Mouse (Mus musculus): ENCODE data around the gene Mylk.

Gene Mylk

DNA sequence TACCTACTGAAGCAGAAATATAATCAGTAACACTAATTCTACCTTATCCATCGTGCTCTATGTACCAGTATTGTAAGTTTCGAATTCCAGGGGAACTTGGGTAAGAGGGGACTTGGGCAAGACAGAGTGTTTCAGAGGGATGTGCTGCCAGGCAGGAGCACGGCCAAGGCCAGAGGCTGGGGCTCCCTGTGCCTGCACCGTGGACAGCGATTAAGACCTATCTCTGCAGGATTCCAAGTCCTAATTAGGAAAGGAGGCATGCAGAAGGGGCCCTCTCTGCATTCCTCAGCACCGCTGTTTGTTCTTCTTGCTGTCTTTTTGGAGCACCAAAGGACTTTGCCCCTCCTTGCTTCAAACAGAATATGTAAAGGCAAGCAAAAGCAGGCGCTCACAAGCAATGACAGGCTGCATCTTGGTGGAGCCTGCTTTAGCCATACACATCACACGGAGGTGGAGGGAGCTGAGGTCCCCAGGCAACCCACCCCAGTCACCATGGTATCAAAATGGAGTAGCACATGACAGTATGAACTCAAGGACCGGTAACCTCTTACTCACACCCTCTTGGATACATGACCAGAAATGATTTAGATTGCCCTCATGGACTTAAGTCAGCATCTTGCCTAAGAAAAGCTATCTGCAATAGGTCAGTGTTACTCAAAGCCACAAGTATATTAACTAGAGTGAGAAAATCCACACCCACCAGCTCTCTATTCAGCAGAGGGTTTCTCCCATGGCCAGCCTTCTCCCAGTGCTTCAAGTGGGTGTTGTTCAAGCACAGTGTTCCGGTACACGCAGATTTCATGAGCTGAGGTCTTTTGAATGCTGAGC is 239.4 kb downstream of the Mylk start:
- DNase-seq (ENCODE audit: low spot score in 2 of 2), result no peak

DNA sequence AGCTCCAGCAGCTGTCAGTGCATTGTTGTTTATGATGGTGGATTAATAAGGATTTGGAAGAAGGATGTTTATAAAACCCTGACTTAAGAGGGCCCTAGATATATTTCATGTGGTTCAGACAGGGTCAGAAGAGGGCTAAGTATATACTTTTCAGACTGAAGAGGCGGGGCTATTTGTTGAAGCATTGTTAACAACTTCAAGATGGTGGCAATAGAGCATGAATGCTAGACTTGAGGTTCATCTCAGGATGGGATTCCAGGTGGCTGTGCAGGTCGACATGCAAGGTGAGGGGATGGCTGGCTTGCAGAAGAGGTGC is 240.0 kb downstream of the Mylk start:
- DNase-seq (ENCODE audit: low spot score in 2 of 2), result no peak

DNA sequence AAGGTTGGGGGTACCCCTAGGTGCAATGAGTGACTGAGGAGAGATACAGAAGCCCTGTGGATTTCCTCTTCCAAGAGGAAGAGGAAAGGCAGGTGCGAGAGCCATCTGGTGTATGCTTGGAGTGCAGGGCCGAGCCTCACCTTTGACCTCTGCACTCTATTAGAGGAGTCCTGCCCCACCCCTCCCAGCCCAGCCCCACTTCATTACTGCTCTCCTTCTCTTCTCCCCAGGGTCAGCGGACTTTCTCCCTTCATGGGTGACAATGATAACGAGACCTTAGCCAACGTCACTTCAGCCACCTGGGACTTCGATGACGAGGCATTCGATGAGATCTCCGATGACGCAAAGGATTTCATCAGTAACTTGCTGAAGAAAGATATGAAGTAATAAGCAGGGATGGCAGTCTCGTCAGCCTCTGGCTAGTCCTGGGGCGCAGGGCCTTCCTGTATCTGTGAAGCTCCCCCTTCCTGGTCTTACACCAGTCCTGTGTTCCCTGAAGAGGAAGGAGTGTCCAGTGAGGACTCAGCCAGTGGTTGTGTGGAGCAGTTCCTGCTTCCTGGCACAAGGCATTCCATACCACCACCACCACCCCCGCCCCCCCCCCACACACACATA is 241.3 kb downstream of the Mylk start:
- DNase-seq (ENCODE audit: low spot score in 2 of 2), result no peak

DNA sequence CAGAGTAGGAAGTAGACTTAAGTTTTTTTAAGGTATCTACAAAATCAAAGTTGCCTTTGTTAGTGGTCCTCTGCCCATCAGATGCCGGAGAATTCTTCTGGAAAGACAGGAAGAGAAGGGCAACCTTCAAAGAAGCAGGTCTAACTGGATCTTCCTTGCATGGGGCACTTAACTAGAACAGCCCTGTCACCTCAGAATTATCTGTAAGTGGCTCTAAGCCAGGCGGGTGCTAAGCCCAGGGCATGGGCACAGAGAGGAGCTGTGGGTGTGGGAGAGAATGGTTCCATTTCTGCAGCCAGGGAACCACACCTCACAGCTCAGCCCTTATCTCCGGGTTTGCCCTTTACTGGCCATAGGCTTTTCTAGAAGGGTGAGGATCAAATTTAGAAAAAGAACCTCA is 246.4 kb downstream of the Mylk start:
- DNase-seq (ENCODE audit: low spot score in 2 of 2), result no peak

DNA sequence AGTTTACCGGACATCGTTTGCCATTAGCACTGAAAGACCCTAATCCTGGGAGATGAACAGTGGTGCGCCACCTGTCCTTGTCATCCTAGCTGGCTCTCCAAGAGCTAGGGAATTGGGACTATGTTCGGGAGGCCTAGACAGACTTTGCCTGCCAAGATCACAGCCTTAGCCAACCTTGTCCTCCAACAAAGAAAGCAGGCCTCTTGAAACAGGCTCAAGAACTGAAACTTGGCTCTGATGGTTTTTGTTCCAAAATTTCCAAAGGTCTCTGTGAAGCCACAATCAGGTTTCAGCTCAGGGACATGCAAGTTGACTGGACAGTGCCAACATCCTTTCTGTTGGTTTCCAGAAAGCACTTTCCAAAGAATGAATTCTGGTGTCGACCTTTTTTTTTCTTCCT is 247.8 kb downstream of the Mylk start:
- no peak for DNase-seq (ENCODE audit: low spot score in 2 of 2)

DNA sequence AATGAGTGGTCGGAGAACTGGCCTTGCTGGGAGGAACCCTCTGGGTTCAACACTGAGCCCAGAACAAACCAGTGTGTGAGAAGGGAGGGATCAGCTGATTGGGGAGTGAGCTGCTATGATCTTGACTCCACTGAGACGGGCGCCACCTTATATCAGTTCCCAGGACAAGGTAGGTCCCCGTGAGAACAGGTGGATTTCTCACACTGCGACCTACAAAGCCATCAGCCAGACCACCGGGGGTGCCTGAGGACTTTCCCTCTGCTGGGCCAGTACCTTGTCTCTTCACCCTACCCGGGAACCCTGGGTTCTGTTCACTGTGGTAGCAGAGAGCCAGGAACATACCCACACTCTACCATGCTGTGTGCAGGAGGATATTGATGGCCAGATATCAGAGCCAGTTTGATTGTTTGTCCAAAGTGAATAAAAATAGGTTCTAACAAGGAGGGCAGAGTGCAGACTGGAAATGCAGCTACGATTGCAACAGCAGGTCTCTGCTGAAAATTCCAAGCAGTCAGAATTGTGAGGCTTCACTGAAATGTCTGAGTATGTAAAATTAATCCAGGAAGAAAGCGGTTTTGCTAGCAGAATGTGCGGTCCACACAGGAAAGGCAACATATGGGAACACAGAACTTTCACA is 248.8 kb downstream of the Mylk start:
- no peak for DNase-seq (ENCODE audit: low spot score in 2 of 2)

DNA sequence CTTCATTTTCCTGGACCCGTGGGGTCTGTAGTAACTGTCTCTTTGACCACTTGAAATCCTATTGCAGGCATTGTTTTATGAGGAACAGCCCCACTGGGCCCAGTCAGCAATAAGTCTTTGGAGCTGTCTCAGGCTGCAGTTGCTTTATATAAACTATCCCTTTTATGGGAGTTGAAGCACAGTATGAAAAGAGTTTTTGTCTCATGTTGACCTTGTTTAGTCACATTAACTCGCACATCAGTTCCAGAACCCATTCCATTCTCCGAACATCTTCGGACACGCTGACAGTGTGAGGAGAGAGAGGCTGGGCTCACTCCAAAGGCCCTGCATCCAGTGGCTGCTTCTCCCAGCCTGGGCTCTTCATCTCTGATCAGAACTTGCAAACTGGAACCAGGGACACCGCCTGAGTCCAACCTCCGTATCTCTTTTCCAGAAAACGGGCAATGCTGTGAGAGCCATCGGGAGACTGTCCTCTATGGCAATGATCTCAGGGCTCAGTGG is 249.7 kb downstream of the Mylk start:
- DNase-seq (ENCODE audit: low spot score in 2 of 2), result no peak

DNA sequence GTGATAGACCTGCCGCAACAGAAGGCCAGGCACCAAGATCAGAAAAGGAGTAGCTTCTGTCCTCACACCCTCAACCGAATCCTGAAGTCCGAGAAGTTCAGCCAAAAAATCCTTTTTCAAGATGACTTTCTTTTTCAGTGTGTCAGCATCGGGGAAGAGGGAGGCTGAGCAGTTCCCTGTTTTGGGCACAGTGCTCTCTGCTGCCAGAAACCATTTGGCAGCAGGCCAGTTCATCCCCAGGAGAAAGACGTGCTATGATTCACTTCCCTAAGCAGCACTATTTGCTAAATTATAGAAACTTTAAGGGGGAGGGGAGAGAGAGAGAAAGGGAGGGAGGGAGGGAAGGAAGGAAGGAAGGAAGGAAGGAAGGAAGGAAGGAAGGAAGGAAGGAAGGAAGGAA is 251.1 kb downstream of the Mylk start:
- DNase-seq (ENCODE audit: low spot score in 2 of 2), result peak; percentile 44 to 72

DNA sequence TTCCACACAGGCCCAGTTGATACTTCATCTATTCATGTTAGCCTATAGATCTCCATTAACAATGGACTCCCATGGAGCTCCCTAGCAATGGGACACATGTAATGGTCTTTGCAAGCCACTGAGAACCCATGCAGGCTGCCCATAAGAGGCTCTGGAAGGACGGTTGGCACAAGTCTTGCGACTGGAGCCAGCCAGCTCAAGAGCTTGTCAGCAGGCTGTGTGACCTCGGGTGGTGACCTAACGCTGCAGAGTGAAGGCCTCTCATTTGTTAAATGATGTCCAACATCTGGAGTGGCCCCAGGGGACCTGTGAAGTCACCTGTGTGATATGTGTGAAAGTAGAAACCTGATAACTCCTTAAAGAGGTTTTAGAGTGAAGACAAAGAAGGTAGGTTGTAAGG is 252.0 kb downstream of the Mylk start:
- DNase-seq (ENCODE audit: low spot score in 2 of 2), result no peak

DNA sequence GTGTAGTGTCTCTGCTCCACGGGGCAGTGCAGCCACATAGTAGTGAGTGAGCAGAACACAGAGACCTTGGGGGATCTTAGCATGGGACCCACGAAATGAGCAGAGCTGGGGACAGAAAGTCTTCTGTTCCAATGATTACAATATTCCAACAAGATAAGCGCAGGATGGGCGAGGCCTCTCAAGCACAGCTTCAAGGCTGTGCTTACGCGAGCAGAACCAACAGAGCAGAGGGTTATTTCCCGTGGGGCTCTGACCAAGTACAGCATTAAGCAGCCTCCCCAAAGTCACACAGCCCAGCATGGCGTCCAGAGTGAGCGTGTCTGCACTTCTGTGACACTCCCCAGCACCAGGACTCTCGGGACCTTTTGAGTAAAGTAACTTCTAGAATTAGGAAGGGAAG is 252.6 kb downstream of the Mylk start:
- no peak for DNase-seq (ENCODE audit: low spot score in 2 of 2)

DNA sequence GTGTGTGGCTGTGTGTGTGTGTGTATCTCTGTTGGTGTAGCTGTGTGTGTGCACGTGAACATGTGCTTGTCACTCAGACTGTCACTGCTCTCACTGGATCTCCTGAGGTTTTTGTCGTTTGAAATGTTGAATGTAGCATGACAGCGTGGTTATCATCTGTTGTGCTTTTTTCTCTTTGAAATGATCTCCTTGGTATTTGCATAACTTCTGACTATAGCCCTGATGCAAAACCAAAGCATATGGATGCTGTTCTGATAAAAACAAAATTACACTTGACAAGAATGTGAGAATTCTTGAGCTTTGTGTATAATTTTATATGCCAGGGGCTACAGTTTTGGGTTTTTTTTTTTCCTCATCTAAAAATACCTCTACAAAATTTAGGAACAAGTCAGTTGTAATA is 254.0 kb downstream of the Mylk start:
- no peak for DNase-seq (ENCODE audit: low spot score in 2 of 2)

DNA sequence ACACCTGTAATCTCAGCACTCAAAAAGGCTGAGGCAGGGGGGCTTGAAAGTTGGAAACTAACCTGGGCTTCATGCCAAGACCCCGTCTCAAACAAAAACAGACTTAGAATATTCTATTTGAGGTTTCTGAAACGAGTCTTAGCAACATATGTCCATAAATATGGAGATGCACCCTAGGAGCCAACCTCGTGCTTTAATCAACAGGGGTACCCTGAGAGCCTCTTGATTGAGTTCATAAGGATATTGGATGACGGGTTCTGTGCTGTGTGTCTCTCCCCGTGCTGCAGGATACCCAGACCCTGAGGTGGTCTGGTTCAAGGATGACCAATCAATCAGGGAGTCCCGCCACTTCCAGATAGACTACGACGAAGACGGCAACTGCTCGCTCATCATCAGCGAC is 255.0 kb downstream of the Mylk start:
- DNase-seq (ENCODE audit: low spot score in 2 of 2), result no peak

DNA sequence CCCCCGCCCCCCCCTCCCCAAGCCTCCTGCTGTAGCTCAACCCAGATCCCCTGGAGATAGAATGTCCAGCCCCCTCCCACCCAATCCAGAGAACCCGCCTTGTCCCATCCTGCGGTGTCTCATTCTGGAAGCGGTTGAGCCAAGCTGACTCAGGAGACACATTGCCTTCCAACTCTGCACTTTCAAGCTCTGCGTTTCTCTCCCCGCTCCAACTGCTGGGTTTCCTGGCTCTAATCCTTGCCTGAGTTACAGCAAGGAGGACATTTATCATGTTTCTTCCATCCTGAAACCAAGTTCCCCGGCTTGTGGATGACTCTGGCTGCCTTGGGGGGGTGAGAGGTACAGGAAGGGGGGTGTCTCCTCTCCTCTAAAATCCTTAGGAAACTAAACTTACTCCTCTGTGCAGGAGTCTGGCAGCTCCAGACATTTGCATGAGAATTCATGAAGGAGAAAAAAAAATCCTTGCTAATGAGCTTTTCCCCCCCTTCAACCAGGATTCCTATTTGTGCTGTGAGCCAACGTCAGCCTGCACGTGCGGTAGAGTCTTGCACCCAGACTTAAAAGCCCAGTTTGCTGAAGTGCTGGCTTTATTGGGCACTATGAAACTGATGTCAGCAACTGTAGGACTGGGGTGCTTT is 256.0 kb downstream of the Mylk start:
- no peak for DNase-seq (ENCODE audit: low spot score in 2 of 2)

DNA sequence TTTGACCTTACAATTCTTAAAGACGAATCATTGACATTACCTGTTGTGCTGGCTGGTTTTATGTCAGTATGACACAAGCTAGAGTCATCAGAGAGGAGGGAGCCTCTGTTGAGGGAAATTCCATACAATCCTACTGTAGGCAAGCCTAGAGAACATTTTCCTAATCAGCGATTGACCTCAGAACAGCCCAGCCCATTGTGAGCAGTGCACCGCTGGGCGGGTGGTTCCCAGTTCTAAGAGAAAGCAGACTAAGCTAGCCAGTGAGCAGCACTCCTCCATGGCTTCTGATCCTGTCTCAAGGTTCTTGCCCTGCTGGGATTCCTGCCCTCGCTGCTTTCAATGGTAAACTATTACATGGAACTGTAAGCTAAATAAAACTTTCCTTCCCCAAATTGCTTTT is 259.3 kb downstream of the Mylk start:
- DNase-seq (ENCODE audit: low spot score in 2 of 2), result no peak

DNA sequence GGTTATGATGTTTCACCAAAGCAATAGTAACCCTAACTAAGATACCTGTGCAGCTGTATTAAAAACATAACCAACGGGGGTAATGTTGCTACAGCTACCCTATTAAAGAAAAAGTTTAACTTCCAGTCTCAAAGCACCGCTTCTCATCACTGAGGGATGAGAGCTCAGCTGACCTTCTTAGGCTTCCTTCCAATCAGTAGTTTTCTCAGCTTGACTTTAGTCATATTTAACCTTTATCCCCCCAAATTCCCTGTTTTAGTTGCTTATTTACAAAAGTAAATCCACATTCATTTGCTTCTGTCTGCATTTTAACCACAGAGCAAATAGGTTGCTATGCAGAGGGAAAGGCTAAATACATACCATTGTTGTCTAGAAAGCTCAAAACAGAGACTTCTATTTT is 259.7 kb downstream of the Mylk start:
- DNase-seq (ENCODE audit: low spot score in 2 of 2), result no peak

DNA sequence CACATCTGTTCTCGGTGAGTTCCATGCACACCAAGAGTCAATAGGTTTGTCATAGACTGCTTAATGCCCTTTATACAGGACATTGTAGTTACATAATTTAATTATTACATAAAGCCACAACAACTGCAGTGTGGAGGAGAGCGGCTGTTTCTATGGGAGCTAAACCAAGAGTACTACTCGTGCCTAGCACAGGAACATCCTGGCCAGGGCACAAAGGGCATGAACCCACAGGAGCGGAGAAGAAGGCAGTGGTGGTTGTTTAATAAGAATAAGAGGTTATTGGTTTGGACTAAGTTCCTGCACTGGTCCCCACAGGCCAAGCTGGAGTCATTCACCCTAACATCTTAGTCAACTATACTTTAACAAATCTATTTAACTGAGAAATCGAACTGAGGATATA is 261.2 kb downstream of the Mylk start:
- no peak for DNase-seq (ENCODE audit: low spot score in 2 of 2)

DNA sequence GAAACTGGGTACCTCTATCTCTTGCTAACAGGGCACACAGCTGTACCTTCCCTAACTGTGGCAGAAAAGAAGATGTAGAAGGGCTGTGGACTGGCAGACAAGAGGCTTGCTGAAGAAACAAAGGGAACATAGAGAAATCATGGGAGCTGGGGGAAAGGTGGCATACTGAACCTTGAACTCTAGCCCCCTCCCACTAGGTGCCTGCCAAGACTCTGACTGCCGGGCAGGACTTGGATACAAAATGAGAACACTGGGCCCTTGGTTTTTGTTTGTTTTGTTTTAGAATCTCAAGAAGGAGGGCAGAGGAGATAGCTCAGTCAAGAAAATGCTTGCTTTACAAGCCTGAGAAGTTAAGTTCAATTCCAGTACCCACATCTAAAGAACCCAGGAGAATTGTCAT is 262.4 kb downstream of the Mylk start:
- no peak for DNase-seq (ENCODE audit: low spot score in 2 of 2)

DNA sequence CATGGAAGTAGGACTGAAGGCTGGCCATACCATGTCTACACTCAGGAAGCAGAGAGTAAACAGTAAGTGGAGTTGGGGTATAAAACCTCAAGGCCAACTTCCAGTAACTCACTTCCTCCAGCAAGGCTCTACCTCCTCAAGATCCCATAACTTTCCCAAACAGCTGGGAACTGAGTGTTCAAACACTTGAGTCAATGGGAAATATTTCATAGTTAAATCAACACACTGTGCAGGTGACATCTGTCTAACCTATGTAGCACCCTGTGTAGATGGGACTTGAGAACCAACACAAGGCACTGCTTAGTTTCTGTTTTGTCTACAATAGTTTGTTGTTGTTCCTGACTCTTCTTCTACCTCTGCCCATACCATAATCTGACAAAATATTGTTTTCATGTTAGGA is 263.4 kb downstream of the Mylk start:
- DNase-seq (ENCODE audit: low spot score in 2 of 2), result no peak

DNA sequence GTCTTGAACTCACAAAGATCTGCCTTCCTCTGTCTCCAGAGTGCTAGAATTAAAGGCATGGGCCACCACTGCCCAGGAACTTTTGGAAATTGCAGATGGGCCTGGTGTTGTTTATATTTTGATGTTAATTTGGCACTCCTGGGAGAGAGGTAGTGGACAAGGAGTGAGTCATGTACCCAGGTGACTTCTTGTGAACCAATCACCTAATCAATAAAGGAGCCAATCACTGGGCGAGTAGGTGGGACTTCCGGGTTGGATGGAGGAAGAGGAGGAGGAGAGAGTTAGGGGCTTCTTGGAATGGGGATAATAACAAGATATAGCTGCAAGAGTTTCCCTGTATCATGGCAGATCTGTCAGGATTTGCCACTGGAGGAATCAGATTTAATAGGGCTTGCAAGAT is 268.5 kb downstream of the Mylk start:
- DNase-seq (ENCODE audit: low spot score in 2 of 2), result no peak

DNA sequence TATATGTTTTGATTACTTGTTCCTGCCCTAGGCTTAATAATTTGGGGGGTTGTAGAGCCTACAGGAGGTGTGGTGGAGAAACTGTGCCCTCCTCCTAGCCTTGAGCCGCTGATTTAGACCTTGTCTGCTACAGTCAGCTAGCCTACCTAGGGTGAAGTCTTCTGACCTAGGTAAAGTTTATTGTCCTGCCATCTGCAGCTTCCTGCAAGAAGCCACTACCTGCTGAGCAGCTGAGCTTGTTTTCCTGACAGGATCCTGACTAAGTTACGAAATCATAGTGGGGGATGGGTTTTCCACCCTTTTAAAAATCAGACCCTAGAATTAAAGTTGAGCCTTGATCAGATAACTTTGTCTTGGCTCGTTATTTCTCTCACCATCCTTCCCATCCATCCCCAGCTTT is 271.5 kb downstream of the Mylk start:
- DNase-seq (ENCODE audit: low spot score in 2 of 2), result no peak

DNA sequence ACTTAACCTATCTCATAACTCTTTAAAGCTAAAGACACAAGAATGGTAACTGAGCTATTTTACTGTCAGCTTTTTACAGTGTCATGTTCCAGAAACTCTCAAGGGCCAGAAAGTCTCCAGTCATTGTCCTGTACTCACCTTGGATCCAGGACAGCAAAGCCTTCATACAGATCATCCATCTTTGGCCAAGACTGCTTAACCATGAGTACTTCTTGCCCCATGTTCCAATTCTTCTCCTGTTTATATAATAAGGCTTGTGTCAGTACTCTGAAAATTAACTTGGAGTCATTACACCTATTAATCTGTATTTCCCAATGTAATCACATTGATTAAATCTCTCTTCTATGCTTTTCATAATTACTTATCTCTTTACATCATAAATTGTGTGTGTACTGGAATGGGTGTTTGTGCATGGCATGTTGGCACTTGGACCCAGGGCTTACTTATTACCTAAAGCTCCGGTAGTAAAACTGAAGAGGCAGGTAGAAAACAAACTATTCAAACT is 273.5 kb downstream of the Mylk start:
- DNase-seq (ENCODE audit: low spot score in 2 of 2), result no peak

DNA sequence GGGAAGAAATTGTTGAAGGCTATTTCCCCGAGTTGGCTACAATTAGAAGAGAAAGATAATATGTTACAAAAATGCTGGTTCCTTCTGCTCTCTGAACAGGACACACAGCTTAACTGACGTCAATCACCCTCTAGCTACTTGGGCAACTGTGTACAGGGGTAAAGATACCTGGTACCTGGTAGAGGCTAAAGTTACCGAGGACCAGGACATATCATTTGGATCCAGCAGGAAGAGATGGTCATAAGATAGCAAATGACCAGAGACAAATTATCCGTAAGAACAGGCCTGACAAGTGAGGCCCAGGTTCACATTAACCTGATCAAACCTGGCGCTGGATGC is 276.9 kb downstream of the Mylk start:
- no peak for DNase-seq (ENCODE audit: low spot score in 2 of 2)

All from frontal cortex, postnatal 25 days (tissue).